Comparison of ENCODE assay signal across 12 mouse cellular contexts in genomic region chr12:111423570-111424129, GRCm38 (mm10). TPM values are rescaled to one million over a fixed set of nuclear protein-coding genes. Genes with fewer than 3 reads are reported as not detected.
DNase-seq lines count a peak whose midpoint lies in the region; ATAC-seq and TF ChIP-seq lines count a peak whose summit lies in the region.
"Had no signal": no experiment of that assay in that cellular context is flagged by ENCODE, and none has a peak within 500 bp of the region (broad histone marks: within the 10 kb centered on the region; RNA-seq: fewer than 3 reads in every experiment).

No protein-coding gene starts in this region.

- H3K4me3 ChIP-seq in heart, embryonic 15.5 days = peak overlapping the region; percentile 31
- H3K4me3 ChIP-seq in embryonic facial prominence, embryonic 10.5 days = peak overlapping the region; percentile 53
- H3K4me3 ChIP-seq in hindbrain, embryonic 15.5 days = peak overlapping the region; percentile 33
- peak overlapping the region; percentile 32 for H3K4me3 ChIP-seq in midbrain, postnatal 0 days (ENCODE audit: low read depth, low read length)

- no peak for DNase-seq in heart, postnatal 36 days
- DNase-seq in embryonic facial prominence, embryonic 10.5 days (ENCODE audit: low spot score) = peak; percentile 50
- DNase-seq in midbrain, postnatal 0 days (ENCODE audit: low spot score) = no peak
- no peak for DNase-seq in left cerebral cortex, adult 11 months (ENCODE audit: low spot score)
- DNase-seq in right cerebral cortex, postnatal 4 days = no peak
- no peak for DNase-seq in adrenal gland, adult 8-10 months
- DNase-seq: adrenal gland, postnatal 10 days; retina, postnatal 1 day had no signal

- H3K27ac ChIP-seq in heart, embryonic 15.5 days = no peak overlapping the region
- 0 out of 2 replicates have a peak overlapping the region, but pooled peaks have one; percentile 10 for H3K27ac ChIP-seq in embryonic facial prominence, embryonic 10.5 days (replicated peaks)
- H3K27ac ChIP-seq in hindbrain, embryonic 15.5 days (replicated peaks) = no peak overlapping the region
- no peak overlapping the region for H3K27ac ChIP-seq in midbrain, postnatal 0 days (ENCODE audit: low read depth, low read length)

- peak overlapping the region; percentile 54 for H3K4me2 ChIP-seq in heart, embryonic 15.5 days
- peak overlapping the region; percentile 68 for H3K4me2 ChIP-seq in hindbrain, embryonic 15.5 days
- peak overlapping the region; percentile 48 for H3K4me2 ChIP-seq in midbrain, postnatal 0 days (ENCODE audit: low read depth, low read length, poor library complexity, severe bottlenecking)

- intact Hi-C loops in heart, postnatal 36 days (cut with DNase I) = no loop called here

- no peaks in the 10 kb centered on the region for H3K36me3 ChIP-seq in heart, embryonic 15.5 days
- H3K36me3 ChIP-seq in embryonic facial prominence, embryonic 10.5 days (replicated peaks) = no peaks in the 10 kb centered on the region
- no peaks in the 10 kb centered on the region for H3K36me3 ChIP-seq in hindbrain, embryonic 15.5 days
- H3K36me3 ChIP-seq in midbrain, postnatal 0 days (ENCODE audit: insufficient read depth, low read length) = no peaks in the 10 kb centered on the region

- no peaks in the 10 kb centered on the region for H3K9me3 ChIP-seq in heart, embryonic 15.5 days (replicated peaks)
- no peaks in the 10 kb centered on the region for H3K9me3 ChIP-seq in embryonic facial prominence, embryonic 10.5 days
- no peaks in the 10 kb centered on the region for H3K9me3 ChIP-seq in hindbrain, embryonic 15.5 days
- H3K9me3 ChIP-seq in midbrain, postnatal 0 days (ENCODE audit: low read length) = no peaks in the 10 kb centered on the region

- H3K27me3 ChIP-seq in heart, embryonic 15.5 days = peaks cover 69% of the 10 kb centered on the region
- peaks cover 100% of the 10 kb centered on the region for H3K27me3 ChIP-seq in embryonic facial prominence, embryonic 10.5 days (replicated peaks; ENCODE audit: low read depth, poor library complexity, severe bottlenecking)
- H3K27me3 ChIP-seq in hindbrain, embryonic 15.5 days = peaks cover 75% of the 10 kb centered on the region
- peaks cover 50% of the 10 kb centered on the region for H3K27me3 ChIP-seq in midbrain, postnatal 0 days (ENCODE audit: insufficient read depth, low read length)

- WGBS in heart, embryonic 15.5 days = 21% methylated on average over 43 of the region's 43 CpGs
- 3% methylated on average over 43 of the region's 43 CpGs for WGBS in embryonic facial prominence, embryonic 10.5 days
- 3% methylated on average over 43 of the region's 43 CpGs for WGBS in hindbrain, embryonic 15.5 days
- 5% methylated on average over 43 of the region's 43 CpGs for WGBS in midbrain, postnatal 0 days

- H3K4me1 ChIP-seq in heart, embryonic 15.5 days (replicated peaks) = peaks cover 51% of the 10 kb centered on the region
- H3K4me1 ChIP-seq in embryonic facial prominence, embryonic 10.5 days = peaks cover 49% of the 10 kb centered on the region
- peaks cover 28% of the 10 kb centered on the region for H3K4me1 ChIP-seq in hindbrain, embryonic 15.5 days (replicated peaks)
- H3K4me1 ChIP-seq in midbrain, postnatal 0 days (ENCODE audit: insufficient read depth, low read length) = no peaks in the 10 kb centered on the region

- TF ChIP-seq CTCF in midbrain, postnatal 0 days (IDR thresholded peaks at IDR 0.05) = no peak

- no peak for ATAC-seq in heart, embryonic 15.5 days (replicated peaks; ENCODE audit: insufficient number of reproducible peaks, insufficient read depth, low FRiP score, low read depth)
- ATAC-seq in hindbrain, embryonic 15.5 days (ENCODE audit: low FRiP score, low read depth) = no peak
- no peak for ATAC-seq in midbrain, postnatal 0 days (ENCODE audit: low FRiP score)

- no peak overlapping the region for H3K9ac ChIP-seq in heart, embryonic 15.5 days
- no peak overlapping the region; the same call in 1 of the 2 replicates for H3K9ac ChIP-seq in hindbrain, embryonic 15.5 days
- no peak overlapping the region for H3K9ac ChIP-seq in midbrain, postnatal 0 days (replicated peaks; ENCODE audit: low read length, poor library complexity, severe bottlenecking)

RNA-seq across cellular contexts. Expression of gene Exoc3l4, which starts 6.8 kb away (rescaled TPM):
- 8.0 and 15.1 TPM in 2 replicates for polyA plus RNA-seq in heart, embryonic 15.5 days (2015; fragmentation: Nextera tagmentation; extraction: Ambion mirVana)
- 1 to 10 TPM; 2.9 to 3.0 TPM for total RNA-seq in heart, postnatal 36 days (2021)
- 5.7 and 7.0 TPM in 2 replicates for polyA plus RNA-seq in embryonic facial prominence, embryonic 10.5 days (2016; fragmentation: Nextera tagmentation; extraction: Ambion mirVana)
- 2.2 and 2.9 TPM in 2 replicates for polyA plus RNA-seq in hindbrain, embryonic 15.5 days (2015; fragmentation: Nextera tagmentation; extraction: Ambion mirVana)
- total RNA-seq in midbrain, postnatal 0 days (2014; rRNA removed) = 2.4 and 3.3 TPM in 2 replicates
- 1.7 and 2.8 TPM in 2 replicates for polyA plus RNA-seq in midbrain, postnatal 0 days (2015; fragmentation: Nextera tagmentation; extraction: Ambion mirVana)
- total RNA-seq in adrenal gland, adult 8-10 months (2022) = 10 to 100 TPM in 1 of 4 experiments, 1 to 10 TPM in 3; 3.2 to 10.0 (median 7.8) TPM

RNA-seq across cellular contexts. Expression of gene Lbhd2, which starts 17.0 kb away (rescaled TPM):
- 0.45 and 1.6 TPM in 2 replicates for polyA plus RNA-seq in heart, embryonic 15.5 days (2015; fragmentation: Nextera tagmentation; extraction: Ambion mirVana)
- total RNA-seq in heart, postnatal 36 days (2021) = not detected
- polyA plus RNA-seq in embryonic facial prominence, embryonic 10.5 days (2016; fragmentation: Nextera tagmentation; extraction: Ambion mirVana) = not detected in 2 replicates
- polyA plus RNA-seq in hindbrain, embryonic 15.5 days (2015; fragmentation: Nextera tagmentation; extraction: Ambion mirVana) = 1.6 and 1.9 TPM in 2 replicates
- total RNA-seq in midbrain, postnatal 0 days (2014; rRNA removed) = 4.4 and 6.4 TPM in 2 replicates
- polyA plus RNA-seq in midbrain, postnatal 0 days (2015; fragmentation: Nextera tagmentation; extraction: Ambion mirVana) = 18.2 and 19.9 TPM in 2 replicates
- 1 to 10 TPM in 1 of 4 experiments, under 1 TPM in 3; 0.67 to 1.0 (median 0.78) TPM for total RNA-seq in adrenal gland, adult 8-10 months (2022)
- total RNA-seq: common myeloid progenitor, adult 5-6 weeks; gastrocnemius, adult 8-10 months had no signal

RNA-seq across cellular contexts. Expression of gene Tnfaip2, which starts 18.6 kb away (rescaled TPM):
- polyA plus RNA-seq in heart, embryonic 15.5 days (2015; fragmentation: Nextera tagmentation; extraction: Ambion mirVana) = 4.8 and 8.1 TPM in 2 replicates
- total RNA-seq in heart, postnatal 36 days (2021) = 10 to 100 TPM; 32.7 to 38.8 TPM
- 3.9 and 4.0 TPM in 2 replicates for polyA plus RNA-seq in embryonic facial prominence, embryonic 10.5 days (2016; fragmentation: Nextera tagmentation; extraction: Ambion mirVana)
- polyA plus RNA-seq in hindbrain, embryonic 15.5 days (2015; fragmentation: Nextera tagmentation; extraction: Ambion mirVana) = 0.49 and 1.6 TPM in 2 replicates
- 1.5 and 3.8 TPM in 2 replicates for total RNA-seq in midbrain, postnatal 0 days (2014; rRNA removed)
- polyA plus RNA-seq in midbrain, postnatal 0 days (2015; fragmentation: Nextera tagmentation; extraction: Ambion mirVana) = 0.38 and 0.49 TPM in 2 replicates
- total RNA-seq in adrenal gland, adult 8-10 months (2022) = 10 to 100 TPM; 14.3 to 28.0 (median 17.7) TPM

RNA-seq across cellular contexts. Expression of gene Cdc42bpb, which starts 46.1 kb away (rescaled TPM):
- 20.1 and 26.7 TPM in 2 replicates for polyA plus RNA-seq in heart, embryonic 15.5 days (2015; fragmentation: Nextera tagmentation; extraction: Ambion mirVana)
- total RNA-seq in heart, postnatal 36 days (2021) = 10 to 100 TPM; 54.6 to 62.5 TPM
- 32.6 and 32.7 TPM in 2 replicates for polyA plus RNA-seq in embryonic facial prominence, embryonic 10.5 days (2016; fragmentation: Nextera tagmentation; extraction: Ambion mirVana)
- polyA plus RNA-seq in hindbrain, embryonic 15.5 days (2015; fragmentation: Nextera tagmentation; extraction: Ambion mirVana) = 41.2 and 42.4 TPM in 2 replicates
- total RNA-seq in midbrain, postnatal 0 days (2014; rRNA removed) = 190 and 259 TPM in 2 replicates
- 35.4 and 36.4 TPM in 2 replicates for polyA plus RNA-seq in midbrain, postnatal 0 days (2015; fragmentation: Nextera tagmentation; extraction: Ambion mirVana)
- total RNA-seq in adrenal gland, adult 8-10 months (2022) = 100 to 1,000 TPM; 112 to 162 (median 141) TPM
